Mouse (Mus musculus): Measurements from ENCODE around the gene Mbtps1.

- no peak for TF ChIP-seq CTCF (IDR thresholded peaks at IDR 0.05)
- no peak for TF ChIP-seq POLR2A (IDR thresholded peaks at IDR 0.05; ENCODE audit: insufficient read depth, low read depth, low read length)
- TF ChIP-seq EP300 (IDR thresholded peaks at IDR 0.05; ENCODE audit: insufficient read depth, low read depth, low read length) = no peak
Observed at GRCm38 (mm10) chr8:119466105-119466504, 92.4 kb downstream of the Mbtps1 start.

All from heart, adult 2 months (tissue).